Mouse (Mus musculus) megakaryocyte progenitor cell, adult 5-6 weeks (primary cell): Measurements from ENCODE around the gene Rmdn3. TPM values are rescaled to one million over a fixed set of nuclear protein-coding genes. Genes with fewer than 3 reads are reported as not detected.
A peak's percentile ranks its signal among the peaks of the same experiment; 100 is the strongest.

ENCODE experiments used
- ATAC-seq: replicated peaks from 2 replicates; pipeline ENCODE4 v1.8.0; 2016; ENCODE audit warnings: mild to moderate bottlenecking, moderate TSS enrichment, inconsistent platforms; ENCODE audit not compliant: poor library complexity
- total RNA-seq, 2 experiments: library from RNA; stranded (forward) in 1 of 2; stranded (reverse) in 1 of 2; fragments of 157-497, 149-512 nt in 1 of 2; fragments of 200-1000 nt in 1 of 2; gene quantifications; 2 replicates each; pipeline versions ENCODE4 v1.2.3 to v1.2.4; 2015 to 2017

Gene Rmdn3
- total RNA-seq, 2 experiments from 2014 or later = 21.0 to 39.8 TPM

DNA sequence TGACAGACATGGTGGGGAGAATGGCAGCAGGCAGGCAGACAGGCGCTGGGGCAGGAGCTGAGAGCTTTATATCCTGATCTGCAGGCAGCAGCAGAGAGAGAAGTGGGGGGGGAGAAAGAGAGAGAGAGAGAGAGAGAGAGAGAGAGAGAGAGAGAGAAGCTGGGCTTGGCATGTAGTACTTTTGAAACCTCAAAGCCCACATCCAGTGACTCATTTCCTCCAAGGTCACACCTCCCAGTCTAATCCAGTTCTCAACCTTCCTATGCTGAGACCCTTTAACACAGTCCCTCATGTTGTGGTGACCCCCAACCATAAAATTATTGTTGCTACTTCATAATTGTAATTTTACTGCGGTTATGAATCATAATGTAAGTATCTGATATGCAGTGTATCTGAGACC, 13.4 kb upstream of the Rmdn3 start:
- ATAC-seq = no peak

DNA sequence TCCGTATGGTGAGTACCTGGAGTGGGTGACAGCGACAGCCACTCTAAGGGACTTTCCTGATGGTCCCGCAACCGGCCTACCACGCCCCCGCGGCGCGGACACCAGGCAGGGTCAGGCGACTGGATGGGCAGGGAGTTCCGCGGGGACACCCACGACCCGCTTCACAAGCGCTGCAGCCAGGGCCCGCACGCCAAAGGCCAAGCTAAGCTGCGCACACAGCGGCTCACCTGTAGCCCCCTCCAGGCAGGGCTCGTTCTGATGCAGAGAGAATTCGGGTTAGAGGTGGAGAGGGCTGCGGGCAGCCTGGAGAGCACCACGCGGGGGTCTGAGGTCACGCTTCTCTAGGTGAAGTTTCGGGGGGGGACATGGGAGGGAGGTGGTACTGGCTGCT, 11.0 kb upstream of the Rmdn3 start:
- no peak for ATAC-seq

DNA sequence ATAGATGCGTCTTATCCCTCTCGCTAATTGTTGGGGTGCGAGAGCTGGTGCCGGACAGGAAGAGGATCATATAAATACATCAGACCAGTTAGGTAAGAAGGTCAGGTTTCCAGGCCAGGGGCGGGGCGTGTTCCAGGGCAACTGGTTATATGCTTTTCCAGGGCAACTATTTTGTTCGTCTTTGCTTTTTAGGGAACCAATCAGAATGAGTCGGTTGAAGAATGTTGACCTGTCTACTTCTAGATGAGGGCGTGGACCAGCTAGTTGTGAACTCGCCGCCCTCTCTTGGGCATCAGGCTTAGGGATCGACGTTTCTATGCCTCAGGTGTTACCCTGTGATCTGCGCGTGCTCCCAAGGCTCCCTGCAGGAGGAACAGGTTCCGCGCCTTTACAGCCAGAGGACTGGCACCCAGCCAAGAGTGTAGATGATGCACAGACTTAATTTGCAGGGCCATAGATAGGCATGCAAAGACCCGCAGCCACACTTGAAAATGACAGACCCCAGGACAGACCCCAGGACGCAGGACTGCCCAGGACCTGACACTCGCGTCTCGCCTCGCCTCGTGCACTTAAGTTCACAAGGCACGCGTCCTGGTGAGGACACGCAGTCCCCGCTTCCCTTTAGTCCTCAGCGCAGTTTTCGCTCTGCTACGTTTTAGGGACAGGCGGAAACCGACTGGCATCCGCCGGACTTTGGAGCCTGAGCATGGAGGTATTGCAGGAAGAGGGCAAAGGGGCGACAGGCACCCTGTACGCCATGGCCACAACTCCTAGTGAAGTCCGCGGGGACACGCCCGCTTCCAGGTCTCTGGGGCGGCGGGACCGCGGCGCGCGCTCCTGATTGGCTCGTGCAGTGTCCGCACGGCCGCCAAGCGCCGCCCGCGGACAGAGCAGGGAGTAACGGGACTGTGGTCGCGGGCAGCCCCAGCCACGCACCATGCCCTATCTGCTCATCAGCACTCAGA, 10.3 kb upstream of the Rmdn3 start, which contains the start of gene Gchfr:
Gchfr (plus strand) TSS at position 873 of the 965 bp plus-strand sequence.
- peak; percentile 63 for ATAC-seq

DNA sequence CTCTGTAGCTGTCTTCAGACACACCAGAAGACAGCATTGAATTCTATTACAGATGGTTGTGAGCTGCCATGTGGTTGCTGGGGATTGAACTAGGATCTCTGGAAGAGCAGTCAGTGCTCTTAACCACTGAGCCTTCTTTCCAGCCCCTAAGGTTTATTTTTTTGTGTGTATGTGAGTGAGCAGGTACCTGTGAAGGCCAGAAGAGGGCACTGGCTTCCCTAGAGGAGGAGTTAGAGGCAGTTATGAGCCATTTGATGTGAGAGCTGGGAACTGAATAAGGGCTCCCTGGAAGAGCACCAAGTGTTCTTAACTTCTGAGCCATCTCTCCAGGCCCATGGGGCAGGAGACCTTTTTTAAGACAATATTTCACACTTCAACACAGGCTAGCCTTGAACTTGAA, 8.6 kb upstream of the Rmdn3 start:
- no peak for ATAC-seq

DNA sequence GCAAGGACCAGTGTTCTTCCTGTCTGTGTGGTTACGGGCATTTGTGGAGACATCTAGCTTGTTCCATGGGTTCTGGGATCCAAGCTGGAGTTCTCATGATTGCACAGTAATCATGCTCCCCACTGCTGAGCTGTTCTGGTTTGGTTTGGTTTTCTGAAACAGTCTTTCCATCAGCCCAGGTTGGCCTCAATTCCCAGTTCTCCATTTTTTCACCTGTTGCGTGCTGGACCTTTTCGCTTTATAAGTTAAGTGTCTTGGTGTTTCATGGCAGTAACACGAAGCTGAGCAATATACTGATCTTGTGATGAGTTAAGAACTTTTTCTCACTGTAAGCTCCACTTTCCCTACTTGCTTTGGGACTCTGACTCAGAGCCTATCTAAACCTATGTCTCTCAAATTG, 7.2 kb upstream of the Rmdn3 start:
- no peak for ATAC-seq

DNA sequence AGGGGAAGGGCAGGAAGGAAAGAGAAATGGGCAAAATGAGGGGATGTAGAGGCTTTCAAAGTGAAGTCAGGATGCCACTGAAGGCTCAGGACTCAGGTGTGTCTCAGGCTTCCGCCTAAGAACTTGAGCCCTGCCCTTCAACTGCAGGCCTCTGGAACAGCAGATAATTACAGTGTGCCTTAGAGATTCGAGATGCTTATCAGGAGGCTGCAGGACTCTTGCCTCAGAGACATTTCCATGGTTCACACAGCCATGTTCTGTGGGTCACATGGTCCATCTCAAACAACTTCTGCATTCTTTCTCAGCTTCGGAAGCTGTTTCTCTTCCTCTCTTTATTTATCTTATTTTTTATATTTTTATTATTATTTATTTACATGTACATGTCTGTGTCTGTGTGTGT, 6.3 kb upstream of the Rmdn3 start:
- ATAC-seq = peak; percentile 42

DNA sequence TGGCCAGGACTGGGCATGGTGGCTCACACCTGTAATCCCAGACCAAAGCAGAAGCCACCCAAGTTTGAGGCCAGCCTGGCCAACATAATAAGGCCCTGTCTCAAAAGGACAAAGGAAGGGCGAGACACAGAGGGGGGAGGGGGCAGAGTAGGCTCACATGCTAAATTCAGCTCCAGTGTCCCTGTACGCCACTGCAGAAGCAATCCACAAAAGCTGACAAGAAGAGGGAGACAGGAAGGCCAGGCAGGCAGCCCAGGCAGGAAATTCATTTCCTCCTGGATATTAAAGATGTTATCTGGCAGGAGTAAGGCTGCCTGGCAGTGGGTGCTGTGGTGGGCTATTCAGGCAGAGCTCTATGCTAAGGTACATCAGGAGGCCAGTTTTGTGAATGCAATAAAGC, 4.4 kb upstream of the Rmdn3 start:
- ATAC-seq = no peak

DNA sequence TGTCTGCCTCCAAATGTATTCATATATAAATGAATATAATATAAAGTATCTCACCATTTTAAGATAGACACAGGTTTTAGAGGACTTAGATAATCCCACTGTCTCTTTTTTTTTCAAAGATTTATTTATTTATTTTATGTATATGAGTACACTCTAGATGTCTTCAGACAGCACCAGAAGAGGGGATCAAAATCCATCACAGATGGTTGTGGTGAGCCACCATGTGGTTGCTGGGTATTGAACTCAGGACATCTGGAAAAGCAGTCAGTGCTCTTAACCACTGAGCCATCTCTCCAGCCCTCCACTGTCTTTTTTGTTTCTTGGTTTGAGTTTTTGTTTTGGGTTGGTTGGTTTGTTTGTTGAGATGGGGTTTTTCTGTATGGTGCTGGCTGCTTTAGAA, 1.0 kb upstream of the Rmdn3 start:
- ATAC-seq = no peak

DNA sequence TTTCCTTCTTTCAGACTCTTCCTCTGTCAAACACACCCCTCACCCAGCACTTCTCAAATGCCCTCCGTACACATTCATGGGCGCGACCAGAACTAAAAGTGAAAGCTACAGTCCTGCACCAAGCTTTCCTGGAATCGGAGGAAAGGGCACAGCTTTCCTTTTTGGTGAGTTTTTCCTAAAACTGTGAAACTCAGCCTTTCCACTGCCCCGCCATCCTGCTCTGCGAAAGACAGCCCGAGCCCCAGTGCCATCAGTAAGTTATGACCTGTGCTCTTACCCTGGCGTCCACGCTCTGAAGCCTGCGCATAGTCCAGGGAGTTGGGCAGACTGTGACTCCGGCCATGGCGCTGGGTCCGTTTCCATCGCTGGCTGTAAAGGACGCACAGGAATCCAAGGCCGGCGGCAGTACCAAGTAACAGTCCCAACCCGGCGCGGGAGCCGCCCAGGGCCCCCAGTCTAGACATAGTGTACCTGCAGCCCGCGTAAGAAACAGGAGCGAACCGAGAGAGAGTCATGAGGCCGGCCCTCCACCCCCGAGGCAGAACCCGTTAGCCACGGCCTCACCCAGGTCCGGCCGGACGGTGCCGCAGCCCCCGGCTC, 653 bp downstream of the Rmdn3 start:
- ATAC-seq = peak; percentile 1; the same call in 1 of the 2 replicates

DNA sequence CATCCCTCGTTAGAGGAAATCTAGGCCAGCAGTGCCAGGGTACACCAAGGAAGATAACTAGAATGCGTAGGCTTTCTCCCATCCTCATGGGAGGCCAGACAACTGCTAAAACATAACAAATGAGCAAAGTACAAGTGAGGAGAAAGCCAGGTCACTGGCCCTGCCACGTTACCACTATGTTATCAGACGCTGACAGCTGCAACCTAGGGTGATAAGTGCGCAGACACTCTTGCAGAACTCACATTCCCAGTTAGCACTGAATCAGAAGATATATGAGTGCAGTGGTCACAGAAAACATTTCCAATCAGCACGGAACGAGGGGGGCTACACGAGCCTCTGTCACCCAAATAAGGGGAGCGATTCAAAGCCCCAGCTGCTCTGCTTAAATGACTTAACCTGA, 1.4 kb downstream of the Rmdn3 start:
- ATAC-seq = peak; percentile 79

DNA sequence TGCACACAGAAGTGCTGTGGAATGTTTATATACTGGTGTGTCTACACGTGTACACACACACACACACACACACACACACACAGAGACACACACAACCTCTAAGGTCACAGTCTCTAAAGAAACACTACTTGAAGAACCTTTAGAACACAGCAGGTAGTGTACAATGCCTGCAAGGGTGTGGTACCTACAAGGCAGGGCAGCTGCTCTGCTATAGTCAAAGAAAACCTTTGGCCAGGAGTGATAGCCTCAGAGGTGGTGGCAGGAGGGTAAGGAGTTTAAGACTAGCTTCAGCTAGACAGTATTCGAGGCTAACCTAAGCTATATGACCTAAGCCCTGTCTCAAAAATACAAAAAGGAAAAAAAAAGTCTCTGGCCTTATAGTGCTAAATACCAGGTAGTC, 2.2 kb downstream of the Rmdn3 start:
- no peak for ATAC-seq

DNA sequence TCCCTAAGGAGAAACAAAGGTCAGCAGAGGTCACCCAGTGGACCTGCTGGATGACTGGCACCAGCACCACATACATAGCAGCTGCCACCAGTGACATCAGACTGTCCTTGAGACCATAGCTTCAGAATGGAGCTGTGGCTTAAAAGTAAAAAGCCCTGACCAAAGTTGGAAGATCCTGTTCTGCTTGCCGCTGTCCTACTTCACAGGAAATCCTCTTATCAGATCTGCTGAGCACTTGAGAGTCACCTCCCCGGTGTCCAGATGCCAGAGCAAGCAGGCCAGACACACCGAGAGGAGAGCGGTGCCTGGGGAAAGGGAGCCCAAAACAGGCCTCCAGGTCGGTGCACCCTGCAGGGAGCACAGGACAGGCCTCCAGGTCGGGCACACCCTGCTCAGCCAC, 4.6 kb downstream of the Rmdn3 start:
- ATAC-seq = no peak

DNA sequence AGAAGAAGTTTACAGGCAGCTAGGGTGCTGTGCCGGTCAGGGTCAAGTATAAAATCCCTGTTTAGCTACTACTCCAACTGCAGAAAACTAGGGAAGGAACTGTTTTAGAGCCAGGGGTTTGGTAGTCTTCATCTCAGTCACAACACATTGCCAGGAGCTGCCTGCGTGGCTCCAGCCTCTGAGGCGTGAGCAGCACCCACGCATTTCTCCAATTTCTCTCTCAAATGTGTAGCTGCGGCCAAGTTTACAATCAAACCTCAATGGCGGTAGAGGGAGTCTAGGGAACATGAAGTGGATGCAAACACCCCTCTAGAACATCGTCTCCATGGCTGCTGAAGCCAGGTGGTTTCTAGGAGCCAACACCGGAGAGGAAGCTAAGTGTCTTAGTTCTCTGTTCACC, 9.1 kb downstream of the Rmdn3 start:
- no peak for ATAC-seq

DNA sequence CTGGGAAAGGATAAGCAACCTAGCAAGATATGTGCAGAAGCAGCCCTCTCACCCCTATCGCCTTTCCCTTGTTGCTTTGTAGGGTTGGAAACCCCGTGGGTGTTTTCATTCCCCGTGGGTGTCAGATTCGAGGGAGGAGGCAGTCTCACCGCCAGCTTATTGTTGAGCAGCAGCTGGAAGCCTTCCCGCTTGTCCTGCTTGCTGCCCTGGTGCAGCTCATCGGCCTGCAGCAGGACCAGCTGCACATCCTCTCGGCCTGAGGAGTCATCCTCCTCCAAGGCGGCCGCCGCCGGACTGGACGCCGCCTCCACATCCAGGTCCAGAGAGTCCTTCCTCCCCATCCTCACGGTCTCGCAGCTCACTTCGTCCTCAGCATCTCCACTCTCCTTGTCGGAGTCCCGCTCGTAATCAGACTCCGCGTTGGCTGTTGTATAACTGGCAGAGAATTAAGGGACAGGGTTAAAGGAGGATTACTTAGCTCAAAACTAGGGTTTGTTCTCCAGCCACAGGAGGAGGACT, 9.6 kb downstream of the Rmdn3 start:
- ATAC-seq = no peak

DNA sequence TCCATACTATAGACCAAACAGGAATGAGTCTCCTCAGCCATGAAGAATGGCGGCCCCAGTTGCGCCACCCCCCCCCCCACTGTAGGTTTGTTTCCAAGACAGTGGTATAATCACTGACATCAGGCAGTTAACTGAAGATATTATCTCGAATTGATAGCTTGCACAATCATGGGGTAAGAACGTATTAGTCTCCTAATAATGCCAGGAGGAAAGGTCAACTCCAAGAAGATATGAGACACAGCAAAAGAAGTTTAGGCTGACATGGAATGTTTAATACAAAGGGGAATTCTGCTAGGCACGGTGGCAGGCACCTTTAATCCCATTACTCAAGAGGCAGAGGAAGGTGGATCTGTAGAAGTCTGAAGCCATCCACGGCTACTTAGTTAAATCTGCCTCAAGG, 10.4 kb downstream of the Rmdn3 start:
- ATAC-seq = no peak

DNA sequence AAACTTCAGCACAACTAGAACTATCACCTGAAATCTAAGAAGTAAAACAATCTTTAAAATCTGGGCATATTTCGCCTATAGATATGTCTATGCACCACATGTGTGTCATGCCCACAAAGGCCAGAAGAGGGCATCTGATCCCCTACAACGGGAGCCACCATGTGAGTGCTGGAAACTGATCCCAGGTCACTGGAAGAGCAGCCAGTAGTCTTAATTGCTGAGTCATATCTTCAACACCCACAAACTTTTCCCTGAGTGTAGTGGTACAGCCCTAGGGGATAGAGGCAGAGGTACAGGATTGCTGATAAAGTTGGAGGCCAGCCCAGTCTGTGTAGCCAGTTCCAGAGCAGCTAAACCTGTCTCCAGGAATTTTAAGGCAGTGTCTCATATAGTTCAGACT, 11.6 kb downstream of the Rmdn3 start:
- peak; percentile 83 for ATAC-seq

DNA sequence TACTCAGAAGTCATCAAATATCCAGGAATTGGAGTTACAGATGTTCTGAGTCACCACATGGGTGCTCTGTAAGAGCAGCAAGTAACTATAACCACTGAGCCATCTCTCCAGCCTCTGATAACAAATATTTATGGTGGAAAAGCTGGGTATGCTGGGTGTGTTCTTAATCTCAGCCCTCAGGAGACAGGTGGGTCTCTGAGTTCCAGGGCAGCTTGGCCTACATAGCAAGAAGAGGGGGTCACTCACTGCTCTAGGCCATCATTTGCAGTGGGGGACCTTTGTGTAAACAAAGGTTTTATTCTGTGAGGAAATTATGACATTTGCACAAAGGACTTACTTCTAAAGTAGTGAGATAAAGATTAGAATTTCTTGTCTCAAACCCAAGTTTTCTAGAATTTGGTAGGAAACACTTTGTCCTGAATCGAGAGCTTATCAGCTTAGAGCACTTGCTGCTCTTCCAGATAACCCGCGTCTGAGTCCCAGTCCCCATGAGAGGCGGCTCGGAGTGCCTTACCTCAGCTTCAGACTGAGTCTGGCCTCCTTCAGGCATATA, 20.4 kb downstream of the Rmdn3 start:
- ATAC-seq = peak; percentile 97

DNA sequence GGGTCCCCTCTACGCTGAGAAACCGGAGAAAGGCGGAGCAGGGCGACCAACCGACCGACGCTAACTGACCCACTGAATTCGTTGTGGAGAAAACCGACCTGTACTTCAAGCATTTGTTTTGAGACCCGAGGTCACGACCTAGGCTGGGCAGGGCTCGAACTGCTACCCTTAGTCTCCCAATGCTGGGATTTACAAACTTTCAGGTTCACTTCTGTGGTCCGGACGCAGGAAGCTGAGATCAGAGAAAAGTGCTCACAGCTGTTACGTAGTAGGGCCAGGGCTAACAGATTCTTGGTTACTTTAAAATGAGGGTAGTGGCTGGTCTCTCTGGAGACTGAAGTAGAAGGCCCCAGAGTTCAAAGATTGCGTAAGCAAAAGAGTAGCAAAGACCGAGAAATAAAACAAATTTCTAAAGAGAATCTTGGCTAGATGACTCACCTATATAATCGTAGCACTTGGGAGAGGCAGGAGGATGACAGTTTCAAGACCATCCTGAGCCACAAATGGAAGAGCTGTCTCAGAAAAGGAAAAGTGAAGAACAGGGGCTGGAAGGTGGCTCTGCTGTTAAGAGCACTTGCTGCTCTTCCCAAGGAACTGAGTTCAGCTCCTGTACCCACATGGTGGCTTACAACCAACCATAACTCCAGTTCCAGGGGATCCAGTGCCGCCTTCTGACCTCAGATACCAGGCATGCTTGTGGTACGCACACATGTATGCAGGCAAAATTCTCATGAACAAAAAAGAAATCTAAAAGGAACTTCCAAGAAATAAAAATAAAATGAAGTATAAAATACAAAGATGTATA, 43.5 kb downstream of the Rmdn3 start:
- ATAC-seq = no peak

DNA sequence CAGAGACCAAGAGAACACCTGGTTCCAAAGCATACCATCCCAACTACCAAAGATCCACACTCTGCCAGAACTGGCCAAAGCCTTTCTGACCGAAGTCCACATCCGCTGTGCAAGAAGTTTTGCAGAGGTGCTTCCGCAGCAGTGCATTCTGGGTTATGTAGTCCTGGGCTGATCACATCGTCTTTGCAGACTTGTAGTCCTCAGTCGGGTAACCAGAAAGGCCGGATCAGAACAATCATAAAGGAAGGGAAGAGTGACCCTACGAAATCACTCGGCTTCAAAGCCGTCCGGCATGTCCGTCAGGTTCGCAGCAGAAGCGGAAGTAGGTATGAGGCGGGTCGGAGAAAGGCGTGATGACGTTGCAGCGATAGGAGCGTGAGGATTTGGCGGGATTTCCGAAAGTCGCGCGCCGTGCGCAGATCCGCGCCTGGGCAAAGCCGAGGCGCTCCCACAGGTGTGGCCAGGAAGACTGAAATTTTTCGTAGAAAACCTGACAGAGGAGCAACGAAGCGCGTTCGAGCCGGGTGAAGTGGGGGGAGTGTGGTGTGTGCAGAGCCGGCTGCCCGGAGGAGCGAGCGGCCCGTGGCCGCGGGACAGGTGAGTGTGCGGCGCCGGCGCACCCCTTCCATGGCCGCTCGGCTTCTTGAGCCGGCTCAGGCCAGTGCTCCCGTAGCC, 44.3 kb downstream of the Rmdn3 start, which contains the start of gene Rad51:
Rad51 (plus strand) TSS at position 356 of the 675 bp plus-strand sequence.
- ATAC-seq = peak; percentile 93

DNA sequence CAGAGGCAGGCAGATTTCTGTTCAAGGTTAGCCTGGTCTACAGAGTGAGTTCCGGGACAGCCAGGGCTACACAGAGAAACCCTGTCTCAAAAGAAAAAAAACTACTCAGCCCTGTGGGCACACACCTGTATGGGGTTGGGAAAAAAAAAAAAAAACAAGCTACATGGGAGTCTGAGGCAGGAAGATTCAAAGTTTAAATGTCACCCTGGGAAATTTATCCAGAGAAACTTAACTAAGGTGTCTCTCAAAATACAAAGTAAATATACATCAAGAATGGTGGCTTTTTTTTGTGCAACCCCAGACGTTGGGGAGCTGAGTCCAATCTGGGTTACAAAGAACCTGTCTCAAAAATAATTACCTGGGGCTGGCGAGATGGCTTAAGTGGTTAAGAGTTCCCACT, 45.8 kb downstream of the Rmdn3 start:
- no peak for ATAC-seq
